ENCODE assay signal across 8 mouse cellular contexts in the genomic region with DNA sequence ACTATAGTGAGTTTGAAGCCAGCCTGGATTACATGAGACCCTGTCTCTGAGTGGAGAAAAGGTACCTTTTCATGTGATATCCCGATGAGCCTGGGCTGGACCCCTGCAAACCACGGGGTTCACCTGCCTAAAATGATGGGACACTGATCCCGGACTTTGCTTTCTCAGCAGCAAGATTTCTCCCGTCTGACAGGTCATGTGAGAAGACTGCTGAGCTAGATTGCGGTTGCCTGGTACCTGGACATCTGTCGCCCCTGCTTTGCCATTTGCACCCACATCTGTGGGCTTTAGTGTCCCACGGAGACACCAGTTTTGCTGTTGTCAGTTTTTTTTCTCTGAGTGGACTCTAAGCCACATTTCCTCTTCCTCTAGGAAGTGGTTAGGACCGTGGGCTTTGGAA. TPM values are rescaled to one million over a fixed set of nuclear protein-coding genes. Genes with fewer than 3 reads are reported as not detected.
DNase-seq lines count a peak whose midpoint lies in the region; ATAC-seq and TF ChIP-seq lines count a peak whose summit lies in the region.

No protein-coding gene starts in this region.

- H3K4me3 ChIP-seq in forebrain, embryonic 11.5 days (ENCODE audit: low read depth, low read length) = no peak overlapping the region; the same call in 1 of the 2 replicates
- H3K4me3 ChIP-seq in neural tube, embryonic 12.5 days = no peak overlapping the region
- H3K4me3 ChIP-seq in cerebellum, adult 2 months (replicated peaks; ENCODE audit: insufficient read depth, low read depth, low read length) = no peak overlapping the region

- TF ChIP-seq CTCF in cerebellum, adult 2 months (IDR thresholded peaks at IDR 0.05; ENCODE audit: borderline replicate concordance, insufficient read depth, low read depth, low read length) = no peak

- no peaks in the 10 kb centered on the region for H3K9me3 ChIP-seq in forebrain, embryonic 11.5 days (ENCODE audit: control insufficient read depth, low read length)
- no peaks in the 10 kb centered on the region for H3K9me3 ChIP-seq in neural tube, embryonic 12.5 days

- TF ChIP-seq POLR2A in cerebellum, adult 2 months (IDR thresholded peaks at IDR 0.05; ENCODE audit: borderline replicate concordance, insufficient read depth, low read length) = no peak

- H3K4me2 ChIP-seq in forebrain, embryonic 11.5 days (ENCODE audit: low read depth, low read length, severe bottlenecking) = peak overlapping the region; percentile 84; the same call in 1 of the 2 replicates
- peak overlapping the region; percentile 88 for H3K4me2 ChIP-seq in neural tube, embryonic 12.5 days (replicated peaks)

- DNase-seq in kidney, adult 9 months = peak; percentile 56
- no peak for DNase-seq in kidney, postnatal 10 days
- no peak for DNase-seq in forebrain, embryonic 11.5 days (ENCODE audit: low spot score)
- DNase-seq in kidney, postnatal 25 days = peak; percentile 42 to 62
- DNase-seq in cerebellum, adult 2 months = no peak
- no peak for DNase-seq in urinary bladder, adult 2 months (ENCODE audit: low spot score)
- no peak for DNase-seq in right cerebral cortex, postnatal 4 days

- no peak overlapping the region for H3K27ac ChIP-seq in forebrain, embryonic 11.5 days (ENCODE audit: low read depth, low read length)
- H3K27ac ChIP-seq in neural tube, embryonic 12.5 days = no peak overlapping the region
- no peak overlapping the region for H3K27ac ChIP-seq in cerebellum, adult 2 months (ENCODE audit: insufficient read depth, low read length)

- 0 out of 2 replicates have a peak overlapping the region, but pooled peaks have one; percentile 86 for H3K9ac ChIP-seq in forebrain, embryonic 11.5 days (ENCODE audit: low read length)
- H3K9ac ChIP-seq in neural tube, embryonic 12.5 days = 0 out of 2 replicates have a peak overlapping the region, but pooled peaks have one; percentile 22

- 85% methylated on average over 8 of the region's 8 CpGs for WGBS in forebrain, embryonic 11.5 days
- WGBS in neural tube, embryonic 12.5 days = 82% methylated on average over 8 of the region's 8 CpGs
- WGBS in cerebellum, adult 2 months = 60% methylated on average over 8 of the region's 8 CpGs

- H3K36me3 ChIP-seq in forebrain, embryonic 11.5 days (ENCODE audit: control insufficient read depth, insufficient read depth, low read length) = no peaks in the 10 kb centered on the region
- H3K36me3 ChIP-seq in neural tube, embryonic 12.5 days = peaks cover 10% of the 10 kb centered on the region

- no peak for ATAC-seq in forebrain, embryonic 11.5 days (replicated peaks; ENCODE audit: low FRiP score)
- no peak for ATAC-seq in neural tube, embryonic 12.5 days (ENCODE audit: low FRiP score, low read depth)

- peaks cover 2% of the 10 kb centered on the region; the same call in 1 of the 2 replicates for H3K4me1 ChIP-seq in forebrain, embryonic 11.5 days (replicated peaks; ENCODE audit: control insufficient read depth, insufficient read depth, low read length)
- H3K4me1 ChIP-seq in neural tube, embryonic 12.5 days = peaks cover 29% of the 10 kb centered on the region
- peaks cover 9% of the 10 kb centered on the region; the same call in 1 of the 2 replicates for H3K4me1 ChIP-seq in cerebellum, adult 2 months (ENCODE audit: control insufficient read depth, insufficient read depth, low read length)

- no peaks in the 10 kb centered on the region for H3K27me3 ChIP-seq in forebrain, embryonic 11.5 days (ENCODE audit: control insufficient read depth, insufficient read depth, low read length)
- H3K27me3 ChIP-seq in neural tube, embryonic 12.5 days (replicated peaks) = no peaks in the 10 kb centered on the region
- no peaks in the 10 kb centered on the region for H3K27me3 ChIP-seq in cerebellum, adult 2 months (ENCODE audit: control insufficient read depth, insufficient read depth, low read length)

RNA-seq across cellular contexts. Expression of gene Tmem206, which starts 1.5 kb away (rescaled TPM):
- polyA plus RNA-seq in forebrain, embryonic 11.5 days (2014; fragmentation: Nextera tagmentation; extraction: Ambion mirVana) = 34.2 and 35.5 TPM in 2 replicates
- 36.2 and 37.2 TPM in 2 replicates for polyA plus RNA-seq in neural tube, embryonic 12.5 days (2016; fragmentation: Nextera tagmentation; extraction: Ambion mirVana)
- polyA plus RNA-seq in cerebellum, adult 2 months (2012; rRNA removed) = 11.5 and 13.4 TPM in 2 replicates
- polyA plus RNA-seq in urinary bladder, adult 2 months (2012; rRNA removed) = 7.5 TPM in 2 replicates

RNA-seq across cellular contexts. Expression of gene Nenf, which starts 9.3 kb away (rescaled TPM):
- 57.6 and 57.8 TPM in 2 replicates for polyA plus RNA-seq in forebrain, embryonic 11.5 days (2014; fragmentation: Nextera tagmentation; extraction: Ambion mirVana)
- polyA plus RNA-seq in neural tube, embryonic 12.5 days (2016; fragmentation: Nextera tagmentation; extraction: Ambion mirVana) = 81.9 and 85.8 TPM in 2 replicates
- 150 and 156 TPM in 2 replicates for polyA plus RNA-seq in cerebellum, adult 2 months (2012; rRNA removed)
- polyA plus RNA-seq in urinary bladder, adult 2 months (2012; rRNA removed) = 180 and 193 TPM in 2 replicates

Comparison
In these comparisons a context has a peak if more than half of its experiments do, and no peak if none do; other contexts are left out.
1. DNase-seq: peak in kidney, adult 9 months (single experiment) and kidney, postnatal 25 days (2 of 2); none in kidney, postnatal 10 days (single experiment), forebrain, embryonic 11.5 days (single experiment), cerebellum, adult 2 months (0 of 2), urinary bladder, adult 2 months (single experiment) and right cerebral cortex, postnatal 4 days (single experiment).